Mouse (Mus musculus): ENCODE measurements around the gene Slc16a7. TPM values are rescaled to one million over a fixed set of nuclear protein-coding genes. Genes with fewer than 3 reads are reported as not detected.

The Slc16a7 gene
- polyA plus RNA-seq, 1 experiment from 2014 or later, result 3.7 TPM

- no peaks in the 10 kb centered on the region for H3K27me3 ChIP-seq
- H3K4me2 ChIP-seq, result no peak overlapping the region
- no peak overlapping the region for H3K27ac ChIP-seq
- no peaks in the 10 kb centered on the region for H3K36me3 ChIP-seq
- H3K9me3 ChIP-seq, result no peaks in the 10 kb centered on the region
- no peak for ATAC-seq (ENCODE audit: insufficient number of reproducible peaks, low FRiP score, low TSS enrichment, low read depth)
- H3K9ac ChIP-seq, result no peak overlapping the region
- WGBS, result 38% methylated on average over 9 of the region's 9 CpGs
- peaks cover 6% of the 10 kb centered on the region; the same call in 1 of the 2 replicates for H3K4me1 ChIP-seq
- no peak overlapping the region for H3K4me3 ChIP-seq
Measured at GRCm38 (mm10) chr10:125265901-125266300, 123.4 kb downstream of the Slc16a7 start.

DNA sequence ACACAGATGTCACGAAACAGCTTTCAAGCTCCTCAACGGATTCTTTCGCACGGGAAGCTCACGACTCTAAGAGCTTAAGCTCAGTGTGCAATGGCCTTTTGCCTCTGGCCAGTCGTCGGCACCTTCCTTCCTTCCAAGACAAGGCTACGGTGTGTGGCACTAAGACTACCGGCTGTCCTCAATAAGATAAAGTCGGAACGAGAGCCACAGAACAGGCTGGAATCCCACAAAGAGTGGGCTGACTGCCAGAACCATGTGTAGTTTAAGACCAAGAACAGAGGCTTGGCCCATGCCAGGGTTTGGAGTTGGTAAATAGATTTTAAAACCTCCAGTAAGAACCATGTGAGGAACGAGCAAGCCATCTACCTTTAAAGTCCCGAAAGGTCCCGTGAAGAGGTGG is 123.8 kb downstream of the Slc16a7 start:
- H3K4me1 ChIP-seq, result peaks cover 6% of the 10 kb centered on the region; the same call in 1 of the 2 replicates
- 62% methylated on average over 14 of the region's 14 CpGs for WGBS
- H3K36me3 ChIP-seq, result no peaks in the 10 kb centered on the region
- ATAC-seq (ENCODE audit: insufficient number of reproducible peaks, low FRiP score, low TSS enrichment, low read depth), result peak; percentile 24; the same call in 1 of the 2 replicates
- H3K27me3 ChIP-seq, result no peaks in the 10 kb centered on the region
- no peak overlapping the region for H3K27ac ChIP-seq
- no peak overlapping the region for H3K4me3 ChIP-seq
- no peak overlapping the region for H3K9ac ChIP-seq
- H3K4me2 ChIP-seq, result no peak overlapping the region
- H3K9me3 ChIP-seq, result no peaks in the 10 kb centered on the region

DNA sequence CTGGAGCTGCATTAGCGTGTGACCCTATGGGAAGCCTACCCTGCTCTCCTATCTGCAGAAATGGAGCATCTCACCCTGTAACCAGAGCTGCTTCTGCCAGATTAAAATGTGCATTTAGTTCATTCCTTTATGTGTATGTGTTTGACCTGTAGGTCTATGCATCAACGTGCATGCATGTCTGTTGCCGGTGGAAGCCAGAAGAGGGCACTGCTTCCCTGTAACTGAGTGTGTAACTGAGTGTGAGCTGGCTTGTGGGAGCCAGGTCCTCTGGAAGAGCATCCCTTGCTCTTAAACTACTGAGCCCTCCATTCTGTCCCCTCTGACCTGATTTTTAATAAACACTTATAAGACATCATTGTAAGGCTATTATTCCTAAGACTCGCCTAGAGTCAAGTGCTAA is 124.3 kb downstream of the Slc16a7 start:
- Histone ChIP-seq H3K27me3 (no peaks in the 10 kb centered on the region), H3K4me1 (peaks cover 6% of the 10 kb centered on the region; the same call in 1 of the 2 replicates), H3K9ac (no peak overlapping the region), H3K4me3 (no peak overlapping the region), H3K27ac (no peak overlapping the region), H3K9me3 (no peaks in the 10 kb centered on the region), H3K36me3 (no peaks in the 10 kb centered on the region), H3K4me2 (no peak overlapping the region)
- no peak for ATAC-seq (ENCODE audit: insufficient number of reproducible peaks, low FRiP score, low TSS enrichment, low read depth)
- WGBS, result 59% methylated on average over 4 of the region's 4 CpGs

- H3K27ac ChIP-seq, result no peak overlapping the region
- ATAC-seq (ENCODE audit: insufficient number of reproducible peaks, low FRiP score, low TSS enrichment, low read depth), result no peak
- no peaks in the 10 kb centered on the region for H3K27me3 ChIP-seq
- H3K4me3 ChIP-seq, result no peak overlapping the region
- H3K4me2 ChIP-seq, result no peak overlapping the region
- no peaks in the 10 kb centered on the region for H3K9me3 ChIP-seq
- H3K9ac ChIP-seq, result no peak overlapping the region
- WGBS, result 89% methylated on average over 4 of the region's 4 CpGs
- H3K4me1 ChIP-seq, result no peaks in the 10 kb centered on the region
- no peaks in the 10 kb centered on the region for H3K36me3 ChIP-seq
Measured at GRCm38 (mm10) chr10:125255904-125256303, 133.4 kb downstream of the Slc16a7 start.

GRCm38 (mm10) chr10:125214536-125214935 is 174.7 kb downstream of the Slc16a7 start:
- H3K27me3 ChIP-seq, result no peaks in the 10 kb centered on the region
- WGBS, result 81% methylated on average over 2 of the region's 2 CpGs

DNA sequence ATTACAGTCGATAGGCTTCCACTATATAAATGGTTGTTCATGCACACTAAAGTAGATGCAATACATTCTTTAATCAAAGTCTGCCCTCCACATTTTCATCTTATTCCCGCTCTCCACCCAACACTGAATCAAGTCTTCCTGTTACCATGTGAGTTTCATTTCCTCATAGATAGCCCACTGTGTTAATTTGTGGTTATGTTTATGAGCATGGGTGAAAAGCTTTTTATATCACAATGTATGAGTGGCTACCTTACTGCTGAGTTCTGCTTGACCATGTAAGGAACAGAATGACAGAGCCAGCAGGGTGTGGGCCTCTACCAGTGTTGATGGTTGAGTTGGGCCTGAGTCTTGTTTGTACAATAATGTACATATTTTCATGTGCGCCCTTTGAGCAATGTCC is 175.5 kb downstream of the Slc16a7 start:
- Histone ChIP-seq H3K4me1 (no peaks in the 10 kb centered on the region), H3K27ac (no peak overlapping the region), H3K9ac (no peak overlapping the region), H3K36me3 (no peaks in the 10 kb centered on the region), H3K9me3 (no peaks in the 10 kb centered on the region), H3K4me2 (no peak overlapping the region), H3K27me3 (no peaks in the 10 kb centered on the region), H3K4me3 (no peak overlapping the region)
- ATAC-seq (ENCODE audit: insufficient number of reproducible peaks, low FRiP score, low TSS enrichment, low read depth), result no peak
- 89% methylated on average over 3 of the region's 3 CpGs for WGBS

More at GRCm38 (mm10) chr10:125214536-125214935, 174.7 kb downstream of the Slc16a7 start:
- H3K4me2 ChIP-seq, result no peak overlapping the region
- H3K4me1 ChIP-seq, result no peaks in the 10 kb centered on the region
- no peak overlapping the region for H3K4me3 ChIP-seq
- H3K9ac ChIP-seq, result no peak overlapping the region
- H3K9me3 ChIP-seq, result no peaks in the 10 kb centered on the region
- no peak for ATAC-seq (ENCODE audit: insufficient number of reproducible peaks, low FRiP score, low TSS enrichment, low read depth)
- H3K27ac ChIP-seq, result no peak overlapping the region
- no peaks in the 10 kb centered on the region for H3K36me3 ChIP-seq

GRCm38 (mm10) chr10:125187544-125187943 is 201.7 kb downstream of the Slc16a7 start:
- no peak overlapping the region for H3K4me3 ChIP-seq
- no peaks in the 10 kb centered on the region for H3K9me3 ChIP-seq
- 53% methylated on average over 5 of the region's 5 CpGs for WGBS
- no peaks in the 10 kb centered on the region for H3K27me3 ChIP-seq
- no peaks in the 10 kb centered on the region for H3K4me1 ChIP-seq
- ATAC-seq (ENCODE audit: insufficient number of reproducible peaks, low FRiP score, low TSS enrichment, low read depth), result no peak
- no peak overlapping the region for H3K9ac ChIP-seq
- H3K36me3 ChIP-seq, result no peaks in the 10 kb centered on the region
- H3K27ac ChIP-seq, result no peak overlapping the region
- no peak overlapping the region for H3K4me2 ChIP-seq

DNA sequence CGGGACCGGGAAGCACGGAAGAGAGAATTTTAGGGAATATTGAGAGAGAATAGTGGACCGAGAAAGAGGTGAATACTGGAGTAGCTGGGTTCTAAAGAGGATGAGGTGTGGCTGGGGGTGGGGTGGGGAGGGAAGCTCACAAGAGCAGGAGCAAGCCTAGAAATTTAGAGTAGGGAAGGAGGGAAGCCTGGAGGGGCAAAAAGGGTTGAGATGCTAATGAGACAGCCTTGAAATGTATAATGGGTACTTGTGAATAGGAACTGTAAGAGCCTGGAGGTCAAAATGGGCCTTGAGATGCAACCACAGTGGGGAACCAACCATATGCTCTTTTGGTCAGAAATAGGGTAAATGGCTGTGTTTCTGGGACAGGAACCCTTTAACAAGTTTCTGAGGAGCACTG is 203.9 kb downstream of the Slc16a7 start:
- Histone ChIP-seq H3K9ac (no peak overlapping the region), H3K4me1 (no peaks in the 10 kb centered on the region), H3K27me3 (no peaks in the 10 kb centered on the region), H3K36me3 (no peaks in the 10 kb centered on the region), H3K4me2 (no peak overlapping the region), H3K27ac (no peak overlapping the region), H3K9me3 (no peaks in the 10 kb centered on the region), H3K4me3 (no peak overlapping the region)
- WGBS, result 95% methylated on average over 4 of the region's 4 CpGs
- ATAC-seq (ENCODE audit: insufficient number of reproducible peaks, low FRiP score, low TSS enrichment, low read depth), result no peak

DNA sequence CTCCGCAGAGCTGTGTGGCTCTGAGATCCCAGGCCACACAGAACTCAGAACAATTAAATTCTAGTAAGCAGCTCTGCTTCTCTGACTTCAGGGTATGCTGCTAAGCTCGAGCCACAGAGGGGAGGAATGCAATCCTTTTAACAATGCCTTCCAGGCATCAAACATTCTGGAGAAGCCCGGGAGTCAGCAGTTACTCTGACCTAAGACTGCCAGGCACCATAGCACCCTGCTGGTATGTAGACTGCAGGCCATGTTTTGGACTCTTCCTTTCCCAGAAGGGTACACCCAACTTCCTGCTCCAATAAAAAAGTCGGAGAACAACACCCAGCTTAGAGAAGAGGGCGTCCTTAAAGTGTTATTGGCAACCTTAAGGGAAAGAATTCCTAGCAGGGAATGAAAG is 205.1 kb downstream of the Slc16a7 start:
- Histone ChIP-seq H3K36me3 (no peaks in the 10 kb centered on the region), H3K4me3 (no peak overlapping the region), H3K9me3 (no peaks in the 10 kb centered on the region), H3K4me2 (no peak overlapping the region), H3K9ac (no peak overlapping the region), H3K27me3 (no peaks in the 10 kb centered on the region), H3K27ac (no peak overlapping the region), H3K4me1 (no peaks in the 10 kb centered on the region)
- 24% methylated on average over 5 of the region's 5 CpGs for WGBS
- ATAC-seq (ENCODE audit: insufficient number of reproducible peaks, low FRiP score, low TSS enrichment, low read depth), result no peak

DNA sequence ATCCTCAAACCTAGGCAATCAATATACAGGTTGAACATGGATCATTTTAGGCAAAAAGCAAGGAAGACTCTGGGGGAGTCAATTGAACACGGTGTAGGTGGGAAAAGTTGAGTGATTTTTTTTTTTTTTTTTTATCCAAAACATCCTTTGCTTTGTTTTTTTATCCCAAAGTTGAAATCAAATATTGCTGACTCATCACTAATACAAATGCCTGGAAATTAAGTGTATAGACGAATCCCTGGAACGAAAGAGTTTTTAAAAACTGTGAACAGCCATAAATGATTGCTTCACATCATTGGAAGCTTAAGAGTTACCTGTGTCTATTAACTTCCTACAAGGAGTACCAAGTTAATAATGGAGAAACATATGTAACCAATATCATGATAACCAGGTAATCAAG is 206.7 kb downstream of the Slc16a7 start:
- Histone ChIP-seq H3K4me1 (no peaks in the 10 kb centered on the region), H3K4me3 (no peak overlapping the region), H3K9ac (no peak overlapping the region), H3K27ac (no peak overlapping the region), H3K4me2 (no peak overlapping the region), H3K9me3 (no peaks in the 10 kb centered on the region), H3K36me3 (no peaks in the 10 kb centered on the region), H3K27me3 (no peaks in the 10 kb centered on the region)
- no peak for ATAC-seq (ENCODE audit: insufficient number of reproducible peaks, low FRiP score, low TSS enrichment, low read depth)
- 87% methylated on average over 3 of the region's 3 CpGs for WGBS

- Histone ChIP-seq H3K36me3 (no peaks in the 10 kb centered on the region), H3K9me3 (no peaks in the 10 kb centered on the region), H3K4me3 (no peak overlapping the region), H3K27ac (no peak overlapping the region), H3K4me2 (no peak overlapping the region), H3K27me3 (no peaks in the 10 kb centered on the region), H3K4me1 (no peaks in the 10 kb centered on the region), H3K9ac (no peak overlapping the region)
- WGBS, result 77% methylated on average over 2 of the region's 2 CpGs
- ATAC-seq (ENCODE audit: insufficient number of reproducible peaks, low FRiP score, low TSS enrichment, low read depth), result no peak
Measured at GRCm38 (mm10) chr10:125177782-125178181, 211.5 kb downstream of the Slc16a7 start.

GRCm38 (mm10) chr10:125175013-125175650 is 214.1 kb downstream of the Slc16a7 start:
- no peaks in the 10 kb centered on the region for H3K36me3 ChIP-seq
- H3K4me2 ChIP-seq, result no peak overlapping the region
- H3K27ac ChIP-seq, result no peak overlapping the region
- ATAC-seq (ENCODE audit: insufficient number of reproducible peaks, low FRiP score, low TSS enrichment, low read depth), result no peak
- H3K9ac ChIP-seq, result no peak overlapping the region
- no peaks in the 10 kb centered on the region for H3K27me3 ChIP-seq
- no peaks in the 10 kb centered on the region for H3K4me1 ChIP-seq
- H3K4me3 ChIP-seq, result no peak overlapping the region
- H3K9me3 ChIP-seq, result no peaks in the 10 kb centered on the region
- WGBS, result 76% methylated on average over 5 of the region's 5 CpGs

- Histone ChIP-seq H3K9ac (no peak overlapping the region), H3K27ac (no peak overlapping the region), H3K4me3 (no peak overlapping the region), H3K4me2 (no peak overlapping the region), H3K9me3 (no peaks in the 10 kb centered on the region), H3K36me3 (no peaks in the 10 kb centered on the region), H3K27me3 (no peaks in the 10 kb centered on the region), H3K4me1 (no peaks in the 10 kb centered on the region)
- ATAC-seq (ENCODE audit: insufficient number of reproducible peaks, low FRiP score, low TSS enrichment, low read depth), result no peak
- 87% methylated on average over 10 of the region's 10 CpGs for WGBS
Measured at GRCm38 (mm10) chr10:125171625-125172024, 217.6 kb downstream of the Slc16a7 start.
